Mouse (Mus musculus): ENCODE results near the gene Lamc3. TPM values are rescaled to one million over a fixed set of nuclear protein-coding genes. Genes with fewer than 3 reads are reported as not detected.

Gene Lamc3
- polyA plus RNA-seq (2014; fragmentation: Illumina TruSeq; extraction: RNeasy Lipid Tissue Mini Kit (QIAGEN cat#74804); ENCODE audit: insufficient read depth, low read depth, low replicate concordance), result 2.5 TPM

DNA sequence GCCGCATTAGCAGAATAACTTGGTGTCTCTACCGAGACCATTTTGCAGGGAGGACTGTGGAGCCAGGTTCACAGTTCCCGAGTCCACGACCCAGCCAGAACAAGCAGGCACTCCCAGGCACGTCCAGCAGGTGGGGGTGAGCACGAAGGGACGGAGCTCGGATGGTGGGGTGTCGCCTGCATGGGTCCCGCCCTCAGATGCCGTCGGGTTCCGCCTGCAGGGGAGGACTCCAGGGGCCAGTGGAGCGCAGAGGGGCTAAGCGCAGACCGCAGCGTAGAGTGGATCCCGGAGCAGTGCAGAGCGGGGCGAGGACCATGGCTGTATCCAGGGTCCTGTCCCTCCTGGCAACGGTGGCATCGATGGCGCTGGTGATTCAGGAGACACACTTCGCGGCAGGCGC, at the start of gene Lamc3:
Gene Lamc3, plus strand, starts transcription at position 262 of the 400 bp plus-strand sequence.

DNA sequence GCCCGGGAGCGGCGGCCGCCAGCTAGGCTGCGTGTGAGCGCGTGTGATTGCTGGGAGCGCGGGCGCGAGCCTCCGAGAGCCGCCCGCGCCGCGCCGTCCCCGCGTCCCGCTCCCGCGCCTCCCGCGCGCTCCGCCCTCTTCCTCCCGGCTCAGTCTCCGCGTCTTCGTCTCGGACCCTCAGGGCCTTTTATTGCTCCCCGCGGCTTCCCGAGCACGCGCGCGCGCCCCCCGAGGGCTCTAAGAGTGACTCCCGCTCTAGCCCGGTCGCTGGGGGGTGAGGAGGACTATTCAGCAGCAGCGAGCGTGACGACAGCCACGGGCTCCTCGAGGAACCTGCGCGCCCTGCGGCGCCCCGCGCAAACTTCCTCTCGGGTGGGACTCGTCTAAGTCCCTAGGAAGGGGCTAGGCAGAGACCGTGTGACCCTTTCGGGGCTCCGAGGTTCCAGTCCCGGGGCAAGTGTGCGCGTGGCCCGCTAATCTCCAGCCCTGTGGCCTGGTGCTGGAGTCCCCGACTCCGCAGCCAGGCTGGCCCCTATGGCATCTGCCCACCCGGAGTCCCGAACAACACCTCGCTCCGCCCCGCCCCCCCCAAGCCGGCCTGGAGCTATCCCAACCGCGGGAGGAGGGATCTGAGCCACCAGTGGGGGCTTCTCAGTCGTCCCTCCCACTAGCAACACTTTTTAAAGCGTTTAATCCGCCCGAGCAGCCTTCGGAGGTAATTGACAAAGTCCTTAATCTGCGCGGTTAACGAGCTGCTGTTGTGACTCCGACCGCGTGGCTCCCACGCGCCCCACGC, 41.0 kb upstream of the Lamc3 start, which contains the start of gene Fibcd1:
Gene Fibcd1, minus strand, starts transcription at position 110 of the 796 bp plus-strand sequence.

DNA sequence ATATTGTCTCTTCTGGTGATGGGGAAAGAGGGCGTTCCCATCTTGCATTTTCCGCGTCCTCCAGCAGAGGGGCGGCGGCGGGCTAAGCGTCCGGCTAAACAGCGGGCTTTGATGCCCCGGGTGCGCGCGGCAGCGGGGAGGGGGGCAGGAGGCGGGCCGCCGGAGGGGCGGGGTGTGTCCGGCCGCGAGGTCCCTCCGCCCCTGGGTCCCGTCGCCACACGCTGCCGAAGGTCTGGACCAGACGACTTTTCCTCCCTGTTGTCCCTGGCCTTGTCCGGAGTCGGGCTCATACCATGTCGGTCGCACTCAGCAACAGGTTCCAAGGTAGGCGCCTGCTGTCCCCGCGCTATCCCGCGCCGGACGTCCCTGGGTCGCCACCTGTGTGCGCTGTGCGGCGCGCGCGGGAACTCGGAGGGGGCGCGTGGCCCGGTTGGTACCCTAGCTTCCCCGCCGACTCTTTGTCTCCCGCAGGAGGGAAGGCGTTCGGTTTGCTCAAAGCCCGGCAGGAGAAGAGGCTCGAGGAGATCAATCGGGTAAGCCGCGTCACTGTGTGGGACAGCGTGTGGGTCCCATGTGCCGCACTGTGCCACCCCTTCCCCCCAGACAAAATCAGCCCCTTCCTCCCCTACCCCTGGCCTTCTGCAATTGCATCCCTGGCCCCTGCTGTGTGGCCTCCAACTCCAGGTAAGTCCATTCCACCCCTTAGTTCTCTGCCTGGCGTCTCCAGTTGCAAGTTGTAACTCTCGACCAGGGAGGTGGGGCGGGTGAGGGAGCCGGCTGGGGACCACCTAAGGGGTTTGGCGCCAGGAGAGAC, 63.2 kb downstream of the Lamc3 start, which contains the start of gene Aif1l:
Gene Aif1l, plus strand, starts transcription at position 82 of the 814 bp plus-strand sequence.

DNA sequence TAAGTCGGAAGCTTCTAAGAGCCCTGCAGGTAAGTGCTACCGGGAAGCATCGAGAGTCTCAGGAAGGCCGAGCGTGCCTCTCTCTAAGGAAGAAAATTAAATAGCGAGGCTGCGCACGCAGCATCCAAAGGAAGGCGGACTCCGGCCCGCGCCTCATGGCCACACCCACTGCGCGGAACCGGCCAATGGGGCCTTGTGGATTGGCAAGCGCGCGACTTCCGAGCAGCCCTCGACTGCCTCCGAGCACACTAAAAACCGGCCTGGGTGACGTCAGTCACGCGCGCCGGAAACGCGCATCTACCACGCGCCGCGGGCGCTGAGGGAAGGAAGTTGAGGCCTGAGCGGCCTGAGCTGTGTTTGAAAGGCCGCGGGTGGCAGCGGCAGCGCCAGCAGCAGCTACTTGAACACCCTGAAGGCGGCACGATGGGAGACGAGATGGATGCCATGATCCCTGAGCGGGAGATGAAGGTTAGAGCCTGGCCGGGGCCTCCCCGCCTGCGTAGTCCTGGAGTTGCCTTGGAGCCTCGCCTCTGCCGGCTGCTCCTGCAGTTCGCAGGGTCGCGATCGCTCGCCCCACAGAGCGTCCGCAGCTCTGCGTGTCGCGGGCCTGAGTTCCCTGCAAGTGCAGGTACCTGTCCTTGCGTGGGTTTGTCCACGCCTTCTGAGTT, 87.2 kb downstream of the Lamc3 start, which contains the start of gene Nup214:
Gene Nup214, plus strand, starts transcription at position 296 of the 668 bp plus-strand sequence.

Other genes starting within 250 kb of the Lamc3 start
- gene Prdm12, start 247.3 kb upstream of the Lamc3 start, polyA plus RNA-seq (2014; fragmentation: Illumina TruSeq; extraction: RNeasy Lipid Tissue Mini Kit (QIAGEN cat#74804); ENCODE audit: insufficient read depth, low read depth, low replicate concordance), result not detected
- gene Exosc2, start 216.6 kb upstream of the Lamc3 start, polyA plus RNA-seq (2014; fragmentation: Illumina TruSeq; extraction: RNeasy Lipid Tissue Mini Kit (QIAGEN cat#74804); ENCODE audit: insufficient read depth, low read depth, low replicate concordance), result 17.8 TPM
- gene Abl1, start 198.9 kb upstream of the Lamc3 start, polyA plus RNA-seq (2014; fragmentation: Illumina TruSeq; extraction: RNeasy Lipid Tissue Mini Kit (QIAGEN cat#74804); ENCODE audit: insufficient read depth, low read depth, low replicate concordance), result 13.6 TPM
- 0.10 TPM for gene Qrfp, start 76.7 kb upstream of the Lamc3 start, polyA plus RNA-seq (2014; fragmentation: Illumina TruSeq; extraction: RNeasy Lipid Tissue Mini Kit (QIAGEN cat#74804); ENCODE audit: insufficient read depth, low read depth, low replicate concordance)
- not detected for gene Fibcd1, start 41.3 kb upstream of the Lamc3 start, polyA plus RNA-seq (2014; fragmentation: Illumina TruSeq; extraction: RNeasy Lipid Tissue Mini Kit (QIAGEN cat#74804); ENCODE audit: insufficient read depth, low read depth, low replicate concordance)
- gene Aif1l, start 62.8 kb downstream of the Lamc3 start, polyA plus RNA-seq (2014; fragmentation: Illumina TruSeq; extraction: RNeasy Lipid Tissue Mini Kit (QIAGEN cat#74804); ENCODE audit: insufficient read depth, low read depth, low replicate concordance), result 2.1 TPM
- gene Nup214, start 87.1 kb downstream of the Lamc3 start, polyA plus RNA-seq (2014; fragmentation: Illumina TruSeq; extraction: RNeasy Lipid Tissue Mini Kit (QIAGEN cat#74804); ENCODE audit: insufficient read depth, low read depth, low replicate concordance), result 16.7 TPM
- gene Fam78a, start 197.6 kb downstream of the Lamc3 start, polyA plus RNA-seq (2014; fragmentation: Illumina TruSeq; extraction: RNeasy Lipid Tissue Mini Kit (QIAGEN cat#74804); ENCODE audit: insufficient read depth, low read depth, low replicate concordance), result 4.3 TPM
- gene Plpp7, start 208.2 kb downstream of the Lamc3 start, polyA plus RNA-seq (2014; fragmentation: Illumina TruSeq; extraction: RNeasy Lipid Tissue Mini Kit (QIAGEN cat#74804); ENCODE audit: insufficient read depth, low read depth, low replicate concordance), result 2.3 TPM

Data from lung, adult 10 weeks (tissue).